ENCODE assay signal across 23 mouse cellular contexts in genomic region chrX:102035671-102036070, GRCm38 (mm10).
"Had no signal": no experiment of that assay in that cellular context is flagged by ENCODE, and none has a peak within 500 bp of the region (broad histone marks: within the 10 kb centered on the region; RNA-seq: fewer than 3 reads in every experiment).

No protein-coding gene starts in this region.

- H3K36me3 ChIP-seq: heart, embryonic 15.5 days; hindbrain, embryonic 13.5 days; hindbrain, embryonic 15.5 days; limb, embryonic 10.5 days; limb, embryonic 12.5 days; liver, embryonic 13.5 days; liver, embryonic 15.5 days had no signal

- H3K9me3 ChIP-seq: heart, embryonic 13.5 days; heart, embryonic 15.5 days; hindbrain, embryonic 13.5 days; hindbrain, embryonic 15.5 days; limb, embryonic 10.5 days; limb, embryonic 12.5 days; liver, embryonic 13.5 days; liver, embryonic 15.5 days had no signal

- H3K4me1 ChIP-seq: hindbrain, embryonic 13.5 days; hindbrain, embryonic 15.5 days; limb, embryonic 10.5 days; limb, embryonic 12.5 days had no signal

- H3K9ac ChIP-seq: heart, embryonic 13.5 days; heart, embryonic 15.5 days; hindbrain, embryonic 13.5 days; hindbrain, embryonic 15.5 days; limb, embryonic 12.5 days; liver, embryonic 13.5 days; liver, embryonic 15.5 days had no signal

- DNase-seq: gastrocnemius, adult 2 months; gastrocnemius, postnatal 10 days; gastrocnemius, postnatal 36 days; heart, adult 2 months; heart, postnatal 14 days; heart, postnatal 36 days; kidney, adult 18-20 months; kidney, adult 8-10 months; kidney, postnatal 10 days; kidney, postnatal 25 days; kidney, postnatal 4 days; liver; liver, embryonic 13.5 days had no signal

- H3K27ac ChIP-seq: gastrocnemius, adult 2 months; heart, adult 2 months; heart, embryonic 13.5 days; heart, embryonic 15.5 days; hindbrain, embryonic 13.5 days; hindbrain, embryonic 15.5 days; hindbrain, postnatal 0 days; left cerebral cortex, adult 2 months; limb, embryonic 10.5 days; limb, embryonic 12.5 days; liver, embryonic 13.5 days; liver, embryonic 15.5 days had no signal

- H3K4me3 ChIP-seq: gastrocnemius, adult 2 months; heart, adult 2 months; heart, embryonic 13.5 days; heart, embryonic 15.5 days; hindbrain, embryonic 13.5 days; hindbrain, embryonic 15.5 days; layer of hippocampus, adult 2 months; left cerebral cortex, adult 2 months; limb, embryonic 10.5 days; limb, embryonic 12.5 days; liver, embryonic 13.5 days; liver, embryonic 15.5 days had no signal

- H3K27me3 ChIP-seq: heart, embryonic 15.5 days; liver, embryonic 15.5 days had no signal
